Mouse (Mus musculus) forebrain, embryonic 13.5 days (tissue): ENCODE results near the gene Scml2. TPM values are rescaled to one million over a fixed set of nuclear protein-coding genes. Genes with fewer than 3 reads are reported as not detected.
"Not testable (repeated sequence)": the region's sequence is repeated elsewhere in the genome, so short reads cannot be mapped to it uniquely, and the experiment has no call there.

Source experiments
- ATAC-seq: fragments of 200-750 bp; cut with Nextera tagmentation; 2 replicates; pipeline ENCODE4 v1.8.0; 2017
- H3K27ac ChIP-seq: fragments of 300-500 bp; sonication (generic); 2 replicates; pipeline ENCODE4 v1.5.1; 2015; ENCODE audit warnings: inconsistent platforms, mild to moderate bottlenecking, moderate library complexity
- H3K27me3 ChIP-seq: fragments of 300-500 bp; sonication (generic); 2 replicates; pipeline ENCODE4 v1.6.1; 2015; ENCODE audit warnings: mild to moderate bottlenecking, inconsistent platforms
- H3K36me3 ChIP-seq: fragments of 300-500 bp; sonication (generic); 2 replicates; pipeline ENCODE4 v1.6.1; 2015; ENCODE audit warnings: mild to moderate bottlenecking, inconsistent platforms; ENCODE audit not compliant: poor library complexity, severe bottlenecking
- H3K4me1 ChIP-seq: fragments of 300-500 bp; sonication (generic); 2 replicates; pipeline ENCODE4 v1.6.1; 2015; ENCODE audit warnings: inconsistent platforms
- H3K4me2 ChIP-seq: fragments of 300-500 bp; sonication (generic); 2 replicates; pipeline ENCODE4 v1.6.1; 2015; ENCODE audit warnings: inconsistent platforms, mild to moderate bottlenecking, moderate library complexity
- H3K4me3 ChIP-seq: fragments of 300-500 bp; sonication (generic); 2 replicates; pipeline ENCODE4 v1.5.1; 2015; ENCODE audit warnings: mild to moderate bottlenecking, inconsistent platforms
- H3K9ac ChIP-seq: fragments of 300-500 bp; sonication (generic); 2 replicates; pipeline ENCODE4 v1.6.1; 2015; ENCODE audit warnings: mild to moderate bottlenecking, inconsistent platforms
- H3K9me3 ChIP-seq: fragments of 300-500 bp; sonication (generic); replicated peaks from 2 replicates; pipeline ENCODE4 v1.6.1; 2016; ENCODE audit warnings: inconsistent platforms
- WGBS: fragments of 180-500 bp; shearing (Covaris S2); methylation state at CpG from one replicate; pipeline ENCODE4 v1.1.7; 2015; 5-methylcytosine and 5-hydroxymethylcytosine counted together
- polyA plus RNA-seq: library from polyadenylated mRNA; unstranded; fragments of >200 nt; fragmentation: Nextera tagmentation; extraction: Ambion mirVana; gene quantifications from 2 replicates; pipeline ENCODE4 v1.2.1, GENCODE M21; 2015

Scml2 gene
- polyA plus RNA-seq: 2.2 and 3.2 TPM in 2 replicates

DNA sequence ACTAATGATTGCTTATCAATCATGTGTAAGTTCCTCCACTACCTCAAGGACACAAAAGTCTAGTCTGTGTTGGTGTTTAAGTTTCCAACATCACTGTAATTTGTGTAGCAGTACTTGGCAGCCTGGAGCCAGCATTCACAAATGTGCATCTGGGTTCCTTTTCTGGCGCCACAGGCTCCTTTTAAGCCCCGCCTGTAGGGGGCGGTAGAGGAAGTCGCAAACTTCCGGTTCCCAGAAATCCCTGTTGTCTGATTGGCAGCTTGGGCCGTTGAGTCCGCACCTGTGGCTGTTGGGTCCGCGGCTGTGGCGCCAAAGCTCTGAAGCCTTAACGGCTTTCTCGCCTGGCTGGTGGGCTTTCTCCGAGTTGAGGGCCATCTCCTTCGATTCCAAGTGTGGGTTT is at the start of gene Scml2:
Gene Scml2, plus strand, starts transcription at position 301 of the 400 bp plus-strand sequence.
- not testable (repeated sequence) for H3K36me3 ChIP-seq, ATAC-seq, H3K27ac ChIP-seq, H3K4me1 ChIP-seq, H3K4me3 ChIP-seq, H3K27me3 ChIP-seq, H3K4me2 ChIP-seq, H3K9me3 ChIP-seq, H3K9ac ChIP-seq
- no CpG with 5 or more reads among the region's 14 CpGs for WGBS

DNA sequence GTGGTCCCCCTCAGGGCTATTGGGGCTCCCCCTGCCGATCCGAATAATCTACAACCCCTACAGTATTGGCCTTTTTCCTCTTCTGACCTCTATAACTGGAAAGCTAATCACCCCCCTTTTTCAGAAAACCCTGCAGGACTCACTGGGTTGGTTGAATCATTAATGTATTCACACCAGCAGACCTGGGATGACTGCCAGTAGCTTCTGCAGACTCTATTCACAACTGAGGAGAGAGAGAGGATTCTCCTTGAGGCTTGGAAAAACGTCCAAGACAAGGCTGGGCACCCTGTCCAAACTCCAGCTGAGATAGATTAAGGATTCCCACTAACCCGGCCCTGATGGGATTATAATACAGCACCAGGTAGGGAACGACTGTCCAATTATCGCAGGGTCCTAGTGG is 41.4 kb upstream of the Scml2 start:
- H3K36me3 ChIP-seq, H3K27me3 ChIP-seq, H3K9ac ChIP-seq, H3K4me3 ChIP-seq, H3K9me3 ChIP-seq, H3K27ac ChIP-seq, ATAC-seq, H3K4me1 ChIP-seq, H3K4me2 ChIP-seq: not testable (repeated sequence)
- 78% methylated on average over 6 of the region's 6 CpGs for WGBS

DNA sequence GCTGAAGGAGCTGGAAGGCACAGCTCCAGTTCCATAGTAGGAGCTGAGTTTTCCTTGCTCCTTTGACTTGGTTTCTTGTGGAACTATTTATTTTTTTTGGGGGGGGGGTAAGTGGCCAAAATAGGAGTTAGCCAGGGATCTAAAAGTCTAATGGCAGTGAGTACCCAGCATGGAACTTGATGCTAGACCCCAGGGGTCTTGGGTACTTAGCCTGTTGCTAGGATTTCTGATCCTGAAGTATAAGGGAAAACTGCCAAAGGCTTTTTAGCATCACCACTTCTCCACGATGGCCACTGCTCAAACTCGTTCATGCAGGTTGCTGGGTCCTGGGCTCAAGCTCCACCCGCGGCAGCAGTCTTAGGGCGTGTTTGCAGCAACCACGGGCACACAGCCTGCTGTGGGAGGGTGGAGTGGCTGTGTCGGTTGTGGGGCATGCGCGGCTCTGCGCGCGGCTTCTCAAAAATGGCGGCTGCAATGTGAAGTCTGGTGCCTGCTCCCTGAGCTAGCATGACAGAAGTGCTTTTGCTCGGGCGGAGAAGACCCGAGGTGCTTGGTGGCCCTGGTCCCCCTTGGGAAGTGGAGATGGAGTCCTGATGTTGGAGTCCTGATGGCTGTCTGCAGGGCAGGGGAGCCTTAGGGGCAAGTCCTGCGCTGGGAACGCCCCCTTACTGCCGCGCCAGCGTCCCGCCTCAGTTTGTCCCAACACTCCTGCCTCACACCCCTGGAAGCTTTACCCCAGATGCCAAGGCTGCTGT is 45.5 kb downstream of the Scml2 start:
- Histone ChIP-seq H3K36me3 (no peaks in the 10 kb centered on the region), H3K4me3 (peak overlapping the region; percentile 47), H3K27me3 (no peaks in the 10 kb centered on the region), H3K27ac (no peak overlapping the region), H3K9me3 (no peaks in the 10 kb centered on the region), H3K4me1 (no peaks in the 10 kb centered on the region), H3K9ac (peak overlapping the region; percentile 63), H3K4me2 (peak overlapping the region; percentile 63)
- WGBS: 18% methylated on average over 22 of the region's 22 CpGs
- ATAC-seq: peak; percentile 99

DNA sequence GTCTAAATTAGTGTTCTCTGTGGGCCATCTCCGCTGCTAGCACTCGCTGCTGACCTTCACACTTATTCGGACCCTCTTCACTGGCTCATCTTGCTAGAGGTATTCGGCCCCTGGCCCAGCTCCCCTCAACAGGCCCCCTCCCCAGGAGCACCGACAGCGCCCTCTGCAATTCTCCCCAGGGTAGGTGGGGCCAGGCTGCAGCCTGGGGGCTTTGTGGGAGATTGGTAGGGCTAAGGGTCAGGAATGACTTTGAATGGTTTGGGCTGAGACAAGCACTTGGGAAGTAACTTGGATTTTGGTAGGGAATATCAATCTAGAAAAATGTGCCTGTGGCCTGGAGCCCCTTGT is 46.0 kb downstream of the Scml2 start:
- Histone ChIP-seq H3K4me2 (peak overlapping the region; percentile 63), H3K27ac (no peak overlapping the region), H3K4me1 (no peaks in the 10 kb centered on the region), H3K4me3 (peak overlapping the region; percentile 47), H3K27me3 (no peaks in the 10 kb centered on the region), H3K9me3 (no peaks in the 10 kb centered on the region), H3K9ac (peak overlapping the region; percentile 63), H3K36me3 (no peaks in the 10 kb centered on the region)
- 24% methylated on average over 6 of the region's 6 CpGs for WGBS
- peak; percentile 76 for ATAC-seq

DNA sequence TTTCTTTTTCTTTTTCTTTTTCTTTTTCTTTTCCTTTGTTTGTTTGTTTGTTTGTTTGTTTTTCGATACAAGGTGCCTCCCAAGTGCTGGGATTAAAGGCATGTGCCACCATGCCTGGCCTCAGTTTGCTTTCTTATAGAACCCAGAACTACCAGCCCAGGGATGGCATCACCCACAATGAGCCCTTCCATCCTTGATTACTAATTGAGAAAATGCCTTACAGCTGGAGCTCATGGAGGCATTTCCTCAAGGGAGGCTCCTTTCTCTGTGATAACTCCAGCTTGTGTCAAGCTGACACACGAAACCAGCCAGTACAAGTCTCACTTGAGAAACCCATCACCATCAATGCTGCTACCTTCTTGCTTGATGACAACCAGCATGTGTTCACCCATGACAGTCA is 170.2 kb downstream of the Scml2 start, which contains the start of gene Gm15262:
Gene Gm15262, plus strand, starts transcription at position 301 of the 400 bp plus-strand sequence.
- not testable (repeated sequence) for ATAC-seq, H3K9me3 ChIP-seq, H3K4me1 ChIP-seq, H3K4me2 ChIP-seq, H3K36me3 ChIP-seq, H3K27ac ChIP-seq, H3K9ac ChIP-seq, H3K4me3 ChIP-seq, H3K27me3 ChIP-seq
- 88% methylated on average over 2 of the region's 2 CpGs for WGBS

Other genes with a start within 250 kb of the Scml2 start
- 0.10 and 0.11 TPM in 2 replicates for gene Gja6, start 210.1 kb upstream of the Scml2 start, polyA plus RNA-seq
- gene Cdkl5, start 122.5 kb upstream of the Scml2 start, polyA plus RNA-seq: 4.3 and 4.8 TPM in 2 replicates
- not detected in 2 replicates for gene Gm15262, start 170.3 kb downstream of the Scml2 start, polyA plus RNA-seq